Mouse (Mus musculus): Measurements from ENCODE around the gene Ints11.

Ints11 gene

GRCm38 (mm10) chr4:155892438-155893211 is 23.3 kb downstream of the Ints11 start:
- H3K36me3 ChIP-seq (ENCODE audit: control insufficient read depth, insufficient read depth, low read length, poor library complexity, severe bottlenecking) = no peaks in the 10 kb centered on the region; the same call in 1 of the 2 replicates
- DNase-seq (ENCODE audit: low read depth, low spot score) = peak; percentile 53
- no peaks in the 10 kb centered on the region for H3K27me3 ChIP-seq (ENCODE audit: control insufficient read depth, insufficient read depth, low read length, poor library complexity, severe bottlenecking)

GRCm38 (mm10) chr4:155893212-155893690 is 23.9 kb downstream of the Ints11 start:
- peak; percentile 8 for DNase-seq (ENCODE audit: low read depth, low spot score)
- no peaks in the 10 kb centered on the region for H3K27me3 ChIP-seq (ENCODE audit: control insufficient read depth, insufficient read depth, low read length, poor library complexity, severe bottlenecking)
- H3K36me3 ChIP-seq (ENCODE audit: control insufficient read depth, insufficient read depth, low read length, poor library complexity, severe bottlenecking) = no peaks in the 10 kb centered on the region; the same call in 1 of the 2 replicates

- Histone ChIP-seq H3K36me3 (ENCODE audit: control insufficient read depth, insufficient read depth, low read length, poor library complexity, severe bottlenecking) (no peaks in the 10 kb centered on the region; the same call in 1 of the 2 replicates), H3K27me3 (ENCODE audit: control insufficient read depth, insufficient read depth, low read length, poor library complexity, severe bottlenecking) (no peaks in the 10 kb centered on the region)
- DNase-seq (ENCODE audit: low read depth, low spot score) = no peak
Observed at GRCm38 (mm10) chr4:155894311-155894881, 25.1 kb downstream of the Ints11 start.

- Histone ChIP-seq H3K36me3 (ENCODE audit: control insufficient read depth, insufficient read depth, low read length, poor library complexity, severe bottlenecking) (no peaks in the 10 kb centered on the region; the same call in 1 of the 2 replicates), H3K27me3 (ENCODE audit: control insufficient read depth, insufficient read depth, low read length, poor library complexity, severe bottlenecking) (no peaks in the 10 kb centered on the region)
- no peak for DNase-seq (ENCODE audit: low read depth, low spot score)
Observed at GRCm38 (mm10) chr4:155895216-155895615, 25.9 kb downstream of the Ints11 start.

- no peaks in the 10 kb centered on the region for H3K27me3 ChIP-seq (ENCODE audit: control insufficient read depth, insufficient read depth, low read length, poor library complexity, severe bottlenecking)
- DNase-seq (ENCODE audit: low read depth, low spot score) = peak; percentile 18
- no peaks in the 10 kb centered on the region; the same call in 1 of the 2 replicates for H3K36me3 ChIP-seq (ENCODE audit: control insufficient read depth, insufficient read depth, low read length, poor library complexity, severe bottlenecking)
Observed at GRCm38 (mm10) chr4:155895826-155896225, 26.5 kb downstream of the Ints11 start.

- Histone ChIP-seq H3K27me3 (ENCODE audit: control insufficient read depth, insufficient read depth, low read length, poor library complexity, severe bottlenecking) (no peaks in the 10 kb centered on the region), H3K36me3 (ENCODE audit: control insufficient read depth, insufficient read depth, low read length, poor library complexity, severe bottlenecking) (no peaks in the 10 kb centered on the region; the same call in 1 of the 2 replicates)
- DNase-seq (ENCODE audit: low read depth, low spot score) = no peak
Observed at GRCm38 (mm10) chr4:155896461-155896860, 27.1 kb downstream of the Ints11 start.

GRCm38 (mm10) chr4:155898318-155898717 is 29.0 kb downstream of the Ints11 start:
- no peak for DNase-seq (ENCODE audit: low read depth, low spot score)
- Histone ChIP-seq H3K27me3 (ENCODE audit: control insufficient read depth, insufficient read depth, low read length, poor library complexity, severe bottlenecking) (no peaks in the 10 kb centered on the region), H3K36me3 (ENCODE audit: control insufficient read depth, insufficient read depth, low read length, poor library complexity, severe bottlenecking) (peaks cover 2% of the 10 kb centered on the region)

GRCm38 (mm10) chr4:155899355-155899754 is 30.0 kb downstream of the Ints11 start:
- H3K36me3 ChIP-seq (ENCODE audit: control insufficient read depth, insufficient read depth, low read length, poor library complexity, severe bottlenecking) = peaks cover 2% of the 10 kb centered on the region
- no peak for DNase-seq (ENCODE audit: low read depth, low spot score)
- no peaks in the 10 kb centered on the region for H3K27me3 ChIP-seq (ENCODE audit: control insufficient read depth, insufficient read depth, low read length, poor library complexity, severe bottlenecking)

- Histone ChIP-seq H3K36me3 (ENCODE audit: control insufficient read depth, insufficient read depth, low read length, poor library complexity, severe bottlenecking) (peaks cover 2% of the 10 kb centered on the region), H3K27me3 (ENCODE audit: control insufficient read depth, insufficient read depth, low read length, poor library complexity, severe bottlenecking) (no peaks in the 10 kb centered on the region)
- no peak for DNase-seq (ENCODE audit: low read depth, low spot score)
Observed at GRCm38 (mm10) chr4:155901205-155901604, 31.9 kb downstream of the Ints11 start.

- no peak for DNase-seq (ENCODE audit: low read depth, low spot score)
- H3K36me3 ChIP-seq (ENCODE audit: control insufficient read depth, insufficient read depth, low read length, poor library complexity, severe bottlenecking) = peaks cover 2% of the 10 kb centered on the region
- no peaks in the 10 kb centered on the region for H3K27me3 ChIP-seq (ENCODE audit: control insufficient read depth, insufficient read depth, low read length, poor library complexity, severe bottlenecking)
Observed at GRCm38 (mm10) chr4:155903246-155903645, 33.9 kb downstream of the Ints11 start.

- no peaks in the 10 kb centered on the region for H3K27me3 ChIP-seq (ENCODE audit: control insufficient read depth, insufficient read depth, low read length, poor library complexity, severe bottlenecking)
- peaks cover 2% of the 10 kb centered on the region for H3K36me3 ChIP-seq (ENCODE audit: control insufficient read depth, insufficient read depth, low read length, poor library complexity, severe bottlenecking)
- peak; percentile 32 for DNase-seq (ENCODE audit: low read depth, low spot score)
Observed at GRCm38 (mm10) chr4:155904318-155905102, 35.2 kb downstream of the Ints11 start.

- no peak for DNase-seq (ENCODE audit: low read depth, low spot score)
- Histone ChIP-seq H3K36me3 (ENCODE audit: control insufficient read depth, insufficient read depth, low read length, poor library complexity, severe bottlenecking) (peaks cover 2% of the 10 kb centered on the region), H3K27me3 (ENCODE audit: control insufficient read depth, insufficient read depth, low read length, poor library complexity, severe bottlenecking) (no peaks in the 10 kb centered on the region)
Observed at GRCm38 (mm10) chr4:155905634-155906033, 36.3 kb downstream of the Ints11 start.

- Histone ChIP-seq H3K36me3 (ENCODE audit: control insufficient read depth, insufficient read depth, low read length, poor library complexity, severe bottlenecking) (peaks cover 2% of the 10 kb centered on the region), H3K27me3 (ENCODE audit: control insufficient read depth, insufficient read depth, low read length, poor library complexity, severe bottlenecking) (no peaks in the 10 kb centered on the region)
- no peak for DNase-seq (ENCODE audit: low read depth, low spot score)
Observed at GRCm38 (mm10) chr4:155906125-155906524, 36.8 kb downstream of the Ints11 start.

GRCm38 (mm10) chr4:155907003-155907402 is 37.7 kb downstream of the Ints11 start:
- no peaks in the 10 kb centered on the region for H3K27me3 ChIP-seq (ENCODE audit: control insufficient read depth, insufficient read depth, low read length, poor library complexity, severe bottlenecking)
- peaks cover 2% of the 10 kb centered on the region for H3K36me3 ChIP-seq (ENCODE audit: control insufficient read depth, insufficient read depth, low read length, poor library complexity, severe bottlenecking)
- no peak for DNase-seq (ENCODE audit: low read depth, low spot score)

- Histone ChIP-seq H3K27me3 (ENCODE audit: control insufficient read depth, insufficient read depth, low read length, poor library complexity, severe bottlenecking) (no peaks in the 10 kb centered on the region), H3K36me3 (ENCODE audit: control insufficient read depth, insufficient read depth, low read length, poor library complexity, severe bottlenecking) (no peaks in the 10 kb centered on the region; the same call in none of the 2 replicates)
- no peak for DNase-seq (ENCODE audit: low read depth, low spot score)
Observed at GRCm38 (mm10) chr4:155908281-155908680, 38.9 kb downstream of the Ints11 start.
